Mouse (Mus musculus) hindbrain, postnatal 0 days (tissue): ENCODE measurements around the gene Slfn14. TPM values are rescaled to one million over a fixed set of nuclear protein-coding genes. Genes with fewer than 3 reads are reported as not detected.

Experiments
- ATAC-seq: fragments of 200-750 bp; cut with Nextera tagmentation; 2 replicates; pipeline ENCODE4 v1.8.0; 2017; ENCODE audit warnings: mild to moderate bottlenecking, moderate TSS enrichment, moderate library complexity
- DNase-seq: peaks from one replicate; pipeline ENCODE4 v3.0.0-alpha.2; 2015; ENCODE audit warnings: low spot score
- H3K27ac ChIP-seq: fragments of 300-500 bp; sonication (generic); 2 replicates; pipeline ENCODE4 v1.5.1; 2014; ENCODE audit warnings: mild to moderate bottlenecking
- H3K27me3 ChIP-seq: fragments of 300-500 bp; sonication (generic); 2 replicates; pipeline ENCODE4 v1.6.1; 2014; ENCODE audit warnings: low read length, mixed read lengths; ENCODE audit not compliant: insufficient read depth
- H3K36me3 ChIP-seq: fragments of 300-500 bp; sonication (generic); 2 replicates; pipeline ENCODE4 v1.6.1; 2014; ENCODE audit warnings: low read length, mixed read lengths; ENCODE audit not compliant: insufficient read depth
- H3K4me1 ChIP-seq: fragments of 300-500 bp; sonication (generic); 2 replicates; pipeline ENCODE4 v1.6.1; 2014; ENCODE audit warnings: antibody characterized with exemption, low read length, mixed read lengths; ENCODE audit not compliant: insufficient read depth
- H3K4me2 ChIP-seq: fragments of 300-500 bp; sonication (generic); 2 replicates; pipeline ENCODE4 v1.6.1; 2014; ENCODE audit warnings: low read depth, mild to moderate bottlenecking, low read length, moderate library complexity, mixed read lengths
- H3K4me3 ChIP-seq: fragments of 300-500 bp; sonication (generic); 2 replicates; pipeline ENCODE4 v1.5.1; 2014; ENCODE audit warnings: low read length
- H3K9ac ChIP-seq: fragments of 300-500 bp; sonication (generic); replicated peaks from 2 replicates; pipeline ENCODE4 v1.6.1; 2014; ENCODE audit warnings: mild to moderate bottlenecking, low read length, moderate library complexity, mixed read lengths
- H3K9me3 ChIP-seq: fragments of 300-500 bp; sonication (generic); 2 replicates; pipeline ENCODE4 v1.6.1; 2016; ENCODE audit warnings: low read length, mixed read lengths
- CTCF ChIP-seq: IDR thresholded peaks from 2 replicates; pipeline ENCODE4 v1.5.1; 2016; ENCODE audit warnings: antibody characterized with exemption, control low read depth, low read depth
- WGBS: fragments of 180-500 bp; shearing (Covaris S2); extraction: QIAGEN DNeasy Blood & Tissue Kit; methylation state at CpG from one replicate; pipeline ENCODE4 v1.1.7; 2014; 5-methylcytosine and 5-hydroxymethylcytosine counted together
- polyA plus RNA-seq: library from polyadenylated mRNA; unstranded; fragments of >200 nt; fragmentation: Nextera tagmentation; extraction: Ambion mirVana; gene quantifications from 2 replicates; pipeline ENCODE4 v1.2.1, GENCODE M21; 2015
- total RNA-seq: library from RNA; depleted of rRNA; stranded (reverse); fragments of >200 nt; gene quantifications from 2 replicates; pipeline ENCODE4 v1.2.3, GENCODE M21; 2014

The Slfn14 gene
- total and polyA plus RNA-seq, 2 experiments from 2014 or later, result not detected

DNA sequence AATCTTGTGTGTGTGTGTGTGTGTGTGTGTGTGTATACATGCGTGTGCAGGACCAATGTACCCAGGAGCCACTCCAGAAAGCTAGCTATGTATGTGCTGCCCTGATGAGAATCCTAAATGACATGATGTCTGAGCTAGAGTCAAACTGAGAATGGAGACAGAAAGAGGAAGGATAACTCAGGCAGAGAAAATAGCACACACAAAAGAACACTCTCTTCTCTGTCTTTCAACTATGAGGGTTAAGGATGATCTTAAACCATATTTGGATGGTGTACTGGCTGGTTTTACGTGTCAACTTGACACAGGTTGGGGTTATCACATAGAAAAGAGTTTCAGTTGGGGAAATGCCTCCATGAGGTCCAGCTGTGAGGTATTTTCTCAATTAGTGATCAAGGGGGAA is 3.1 kb upstream of the Slfn14 start:
- ATAC-seq (no peak), DNase-seq (no peak)
- Histone ChIP-seq H3K9ac (no peak overlapping the region), H3K9me3 (no peaks in the 10 kb centered on the region), H3K36me3 (no peaks in the 10 kb centered on the region), H3K27me3 (no peaks in the 10 kb centered on the region), H3K27ac (no peak overlapping the region), H3K4me1 (peaks cover 16% of the 10 kb centered on the region), H3K4me2 (no peak overlapping the region), H3K4me3 (no peak overlapping the region)
- no peak for TF ChIP-seq CTCF
- WGBS, result 83% methylated on average over 2 of the region's 2 CpGs

DNA sequence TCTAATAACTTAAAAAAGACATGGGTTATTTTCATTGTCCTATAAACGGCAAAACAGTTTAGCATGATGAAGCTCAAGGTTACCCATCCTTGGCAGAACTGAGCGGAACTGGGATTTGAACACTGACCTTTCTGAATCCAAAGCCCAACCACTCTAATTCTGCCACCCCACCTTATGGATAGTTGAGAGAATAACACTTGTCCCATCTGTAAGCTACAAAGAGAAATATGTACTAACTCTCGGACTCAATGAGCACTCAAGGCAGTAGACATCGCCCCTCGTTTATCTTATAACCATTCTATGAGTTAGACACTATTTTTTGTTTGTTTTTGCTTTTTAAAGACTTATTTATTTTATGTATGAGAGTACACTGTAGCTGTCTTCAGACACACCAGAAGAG is 2.5 kb upstream of the Slfn14 start:
- H3K4me3 ChIP-seq, result no peak overlapping the region
- H3K36me3 ChIP-seq, result no peaks in the 10 kb centered on the region
- TF ChIP-seq CTCF, result no peak
- no peak overlapping the region for H3K27ac ChIP-seq
- no peak overlapping the region for H3K9ac ChIP-seq
- peaks cover 16% of the 10 kb centered on the region for H3K4me1 ChIP-seq
- ATAC-seq, result no peak
- H3K4me2 ChIP-seq, result no peak overlapping the region
- no peak for DNase-seq
- WGBS, result 92% methylated on average over 5 of the region's 5 CpGs
- H3K27me3 ChIP-seq, result no peaks in the 10 kb centered on the region
- no peaks in the 10 kb centered on the region for H3K9me3 ChIP-seq

DNA sequence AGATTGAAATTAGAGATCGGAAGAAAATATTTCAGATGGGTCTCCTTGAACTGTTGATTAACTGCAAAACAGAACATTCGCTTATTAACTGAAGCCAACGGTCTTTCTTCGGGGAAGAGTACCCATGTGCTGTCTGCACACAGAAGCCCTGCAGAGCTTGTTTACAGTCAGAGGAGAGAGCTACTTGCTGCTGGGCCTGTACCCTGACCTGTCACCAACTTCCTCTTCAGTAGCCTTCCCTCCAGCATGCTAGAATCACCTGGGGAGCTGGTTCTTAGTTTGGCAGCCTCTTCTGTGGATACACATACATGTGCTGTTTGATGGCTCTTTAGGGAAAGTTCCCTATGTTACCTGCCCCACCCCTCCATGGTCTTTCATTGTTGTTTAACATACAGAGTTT is 899 bp downstream of the Slfn14 start:
- H3K9ac ChIP-seq, result no peak overlapping the region
- no peaks in the 10 kb centered on the region for H3K9me3 ChIP-seq
- ATAC-seq (no peak), DNase-seq (no peak)
- H3K4me2 ChIP-seq, result no peak overlapping the region
- H3K4me1 ChIP-seq, result peaks cover 2% of the 10 kb centered on the region; the same call in 1 of the 2 replicates
- H3K36me3 ChIP-seq, result no peaks in the 10 kb centered on the region
- WGBS, result 86% methylated on average over 4 of the region's 4 CpGs
- no peak overlapping the region for H3K27ac ChIP-seq
- no peaks in the 10 kb centered on the region for H3K27me3 ChIP-seq
- no peak for TF ChIP-seq CTCF
- H3K4me3 ChIP-seq, result no peak overlapping the region

DNA sequence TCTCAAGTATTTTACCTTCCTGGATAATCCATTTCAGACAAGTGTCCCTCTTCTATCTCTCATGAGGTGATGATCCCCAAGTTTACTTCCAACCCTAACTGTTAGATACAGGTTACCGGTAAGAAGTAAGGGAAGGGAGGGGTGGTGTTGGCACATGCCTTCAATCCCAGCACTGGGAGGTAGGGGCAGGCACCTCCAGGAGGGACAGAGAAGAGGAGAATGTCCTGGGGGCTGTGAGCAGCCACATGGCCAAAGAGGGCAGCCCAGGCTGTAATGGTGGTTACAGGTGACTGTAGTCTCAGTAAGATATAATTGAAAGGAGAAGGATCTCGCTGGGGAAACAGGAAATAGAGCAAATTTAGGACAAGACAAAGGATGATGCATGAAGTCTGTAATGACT is 4.4 kb downstream of the Slfn14 start:
- H3K4me3 ChIP-seq, result no peak overlapping the region
- H3K27me3 ChIP-seq, result no peaks in the 10 kb centered on the region
- no peak overlapping the region for H3K4me2 ChIP-seq
- no peaks in the 10 kb centered on the region for H3K36me3 ChIP-seq
- no peak overlapping the region for H3K9ac ChIP-seq
- TF ChIP-seq CTCF, result no peak
- H3K4me1 ChIP-seq, result no peaks in the 10 kb centered on the region
- no peak overlapping the region for H3K27ac ChIP-seq
- 75% methylated on average over 2 of the region's 2 CpGs for WGBS
- no peak for DNase-seq
- ATAC-seq, result no peak
- no peaks in the 10 kb centered on the region for H3K9me3 ChIP-seq

DNA sequence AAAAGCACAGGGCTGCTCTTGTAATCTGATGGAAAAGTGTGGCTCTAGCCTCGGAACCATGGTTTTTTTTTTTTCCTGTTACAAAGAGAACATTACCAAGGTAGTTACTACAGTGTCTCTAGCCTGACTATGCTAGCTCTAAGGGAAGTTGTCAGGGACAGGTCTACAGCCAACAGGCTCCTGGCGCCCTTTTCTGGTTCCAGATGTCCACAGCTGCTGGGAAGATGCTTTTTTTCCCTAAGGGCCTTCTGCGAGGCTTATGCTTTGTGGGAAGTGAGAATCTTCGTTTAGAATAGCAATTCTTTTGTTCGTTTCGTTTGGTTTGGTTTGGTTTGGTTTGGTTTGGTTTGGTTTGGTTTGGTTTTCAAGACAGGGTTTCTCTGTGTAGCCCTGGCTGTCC is 6.8 kb downstream of the Slfn14 start:
- ATAC-seq (no peak), DNase-seq (no peak)

DNA sequence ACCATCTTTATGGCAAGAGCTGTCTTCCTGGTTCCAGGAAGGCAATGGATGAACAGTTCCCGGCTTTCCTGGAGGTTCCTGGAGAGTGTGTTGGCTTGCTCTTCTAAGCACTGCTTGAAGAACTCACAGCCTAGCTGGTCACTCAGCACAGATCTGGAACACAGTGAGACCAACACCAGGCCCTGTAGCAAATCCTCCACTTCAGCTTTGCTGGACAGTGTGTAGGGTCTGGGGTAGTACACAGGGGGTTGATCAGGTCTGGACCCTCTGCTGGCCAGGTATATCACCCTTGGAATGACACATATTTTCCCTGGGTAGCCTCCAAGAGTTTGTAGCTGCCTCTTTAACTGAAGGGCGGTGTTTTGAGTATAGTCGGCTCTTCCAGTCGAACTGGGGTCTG is 7.5 kb downstream of the Slfn14 start:
- Histone ChIP-seq H3K4me1 (no peaks in the 10 kb centered on the region), H3K27me3 (no peaks in the 10 kb centered on the region), H3K9ac (no peak overlapping the region), H3K4me2 (no peak overlapping the region), H3K9me3 (no peaks in the 10 kb centered on the region), H3K4me3 (no peak overlapping the region), H3K27ac (no peak overlapping the region), H3K36me3 (no peaks in the 10 kb centered on the region)
- WGBS, result 85% methylated on average over 4 of the region's 4 CpGs
- ATAC-seq (no peak), DNase-seq (no peak)
- no peak for TF ChIP-seq CTCF

More for the DNA sequence above, 6.8 kb downstream of the Slfn14 start:
- Histone ChIP-seq H3K9ac (no peak overlapping the region), H3K9me3 (no peaks in the 10 kb centered on the region), H3K4me1 (no peaks in the 10 kb centered on the region), H3K4me2 (no peak overlapping the region), H3K27ac (no peak overlapping the region), H3K36me3 (no peaks in the 10 kb centered on the region), H3K27me3 (no peaks in the 10 kb centered on the region), H3K4me3 (no peak overlapping the region)
- WGBS, result 84% methylated on average over 6 of the region's 6 CpGs
- TF ChIP-seq CTCF, result no peak

DNA sequence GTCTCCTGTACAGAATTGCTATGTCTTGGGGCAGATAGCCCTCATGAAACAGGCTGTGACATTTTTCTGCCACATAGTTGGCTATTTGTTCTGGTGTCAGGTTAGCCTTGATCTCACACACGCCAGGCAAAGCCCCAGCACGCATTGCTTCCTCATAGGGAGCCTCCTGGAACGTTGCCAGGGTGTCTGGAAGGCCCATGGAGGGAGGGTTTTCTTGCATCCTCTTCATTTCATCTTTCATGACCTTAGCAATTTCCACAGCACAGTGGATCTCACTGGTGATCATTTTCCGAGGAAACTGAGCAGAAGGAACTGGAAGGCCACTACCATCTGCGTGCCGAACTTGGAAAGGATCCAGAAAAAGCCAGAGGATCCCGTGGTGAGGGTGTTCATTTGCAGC is 10.3 kb downstream of the Slfn14 start:
- DNase-seq (no peak), ATAC-seq (no peak)
- Histone ChIP-seq H3K9me3 (no peaks in the 10 kb centered on the region), H3K27me3 (no peaks in the 10 kb centered on the region), H3K9ac (no peak overlapping the region), H3K4me3 (no peak overlapping the region), H3K27ac (no peak overlapping the region), H3K36me3 (no peaks in the 10 kb centered on the region), H3K4me2 (no peak overlapping the region), H3K4me1 (no peaks in the 10 kb centered on the region)
- no peak for TF ChIP-seq CTCF
- WGBS, result 57% methylated on average over 7 of the region's 7 CpGs
